Comparison of ENCODE assay signal across 16 mouse cellular contexts in the genomic region with DNA sequence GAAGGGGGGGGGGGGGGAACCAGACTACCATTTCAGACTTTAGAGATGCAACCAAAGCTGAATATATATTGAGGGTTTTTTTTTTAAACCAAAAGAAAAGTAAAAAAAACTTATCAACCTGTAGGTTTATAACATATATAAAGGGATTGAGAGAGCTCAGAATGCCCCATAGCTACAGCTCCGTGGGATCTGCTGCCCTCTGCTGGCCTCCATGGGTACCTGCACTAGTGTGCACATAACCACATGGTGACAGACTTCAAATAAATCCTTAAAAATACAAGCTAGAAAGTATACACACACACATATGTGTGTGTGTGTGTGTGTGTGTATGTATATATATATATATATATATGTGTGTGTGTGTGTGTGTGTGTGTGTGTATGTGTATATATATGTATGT.
DNase-seq lines count a peak whose midpoint lies in the region; ATAC-seq and TF ChIP-seq lines count a peak whose summit lies in the region.
"Had no signal": no experiment of that assay in that cellular context is flagged by ENCODE, and none has a peak within 500 bp of the region (broad histone marks: within the 10 kb centered on the region; RNA-seq: fewer than 3 reads in every experiment).

No protein-coding gene starts in this region.

- no peak for TF ChIP-seq POLR2A in cerebellum, adult 2 months (IDR thresholded peaks at IDR 0.05; ENCODE audit: borderline replicate concordance, insufficient read depth, low read length)
- TF ChIP-seq POLR2A in bone marrow, adult 2 months (IDR thresholded peaks at IDR 0.05; ENCODE audit: borderline replicate concordance, control insufficient read depth, low read depth, low read length) = no peak

- ATAC-seq in kidney, postnatal 0 days (replicated peaks; ENCODE audit: low FRiP score, low read depth) = no peak
- no peak for ATAC-seq in kidney, embryonic 14.5 days (ENCODE audit: low FRiP score, low TSS enrichment)
- no peak for ATAC-seq in midbrain, postnatal 0 days (ENCODE audit: low FRiP score)
- ATAC-seq in midbrain, embryonic 13.5 days = no peak
- ATAC-seq: forebrain, embryonic 13.5 days; intestine, embryonic 15.5 days had no signal

- H3K27me3 ChIP-seq in cerebellum, adult 2 months (ENCODE audit: control insufficient read depth, insufficient read depth, low read length) = no peaks in the 10 kb centered on the region; the same call in 1 of the 2 replicates
- H3K27me3 ChIP-seq in kidney, postnatal 0 days (ENCODE audit: insufficient read depth, low read length) = no peaks in the 10 kb centered on the region
- no peaks in the 10 kb centered on the region for H3K27me3 ChIP-seq in kidney, embryonic 14.5 days (ENCODE audit: control insufficient read depth, insufficient read depth, low read length)
- H3K27me3 ChIP-seq in midbrain, postnatal 0 days (ENCODE audit: insufficient read depth, low read length) = no peaks in the 10 kb centered on the region
- no peaks in the 10 kb centered on the region for H3K27me3 ChIP-seq in midbrain, embryonic 13.5 days
- H3K27me3 ChIP-seq: forebrain, embryonic 13.5 days; heart, embryonic 15.5 days; intestine, embryonic 15.5 days; limb, embryonic 13.5 days; megakaryocyte, embryonic 14.5 days; neural tube, embryonic 12.5 days had no signal

- H3K9ac ChIP-seq in kidney, postnatal 0 days (ENCODE audit: low read depth, low read length) = no peak overlapping the region
- no peak overlapping the region for H3K9ac ChIP-seq in kidney, embryonic 14.5 days (ENCODE audit: low read depth, low read length)
- no peak overlapping the region for H3K9ac ChIP-seq in midbrain, postnatal 0 days (replicated peaks; ENCODE audit: low read length, poor library complexity, severe bottlenecking)
- no peak overlapping the region for H3K9ac ChIP-seq in midbrain, embryonic 13.5 days (replicated peaks)
- H3K9ac ChIP-seq: forebrain, embryonic 13.5 days; heart, embryonic 15.5 days; intestine, embryonic 15.5 days; limb, embryonic 13.5 days; neural tube, embryonic 12.5 days had no signal

- no peak for DNase-seq in cerebellum, adult 2 months
- no peak for DNase-seq in cerebellum, postnatal 36 days
- no peak for DNase-seq in kidney, postnatal 0 days (ENCODE audit: low spot score)
- DNase-seq in midbrain, postnatal 0 days (ENCODE audit: low spot score) = no peak
- no peak for DNase-seq in embryo, embryonic 10.5 days (ENCODE audit: low spot score)
- DNase-seq: kidney, postnatal 10 days had no signal

- no peaks in the 10 kb centered on the region for H3K4me1 ChIP-seq in cerebellum, adult 2 months (ENCODE audit: control insufficient read depth, insufficient read depth, low read length)
- no peaks in the 10 kb centered on the region for H3K4me1 ChIP-seq in kidney, postnatal 0 days (replicated peaks; ENCODE audit: insufficient read depth, low read length)
- H3K4me1 ChIP-seq in kidney, embryonic 14.5 days (ENCODE audit: control insufficient read depth, insufficient read depth, low read length) = no peaks in the 10 kb centered on the region
- H3K4me1 ChIP-seq in midbrain, postnatal 0 days (ENCODE audit: insufficient read depth, low read length) = no peaks in the 10 kb centered on the region
- H3K4me1 ChIP-seq in midbrain, embryonic 13.5 days (replicated peaks) = peaks cover 11% of the 10 kb centered on the region
- no peaks in the 10 kb centered on the region for H3K4me1 ChIP-seq in bone marrow, adult 2 months (ENCODE audit: control insufficient read depth, insufficient read depth, low read length)
- H3K4me1 ChIP-seq: heart, embryonic 15.5 days; intestine, embryonic 15.5 days; limb, embryonic 13.5 days; megakaryocyte, embryonic 14.5 days; neural tube, embryonic 12.5 days had no signal

- no peaks in the 10 kb centered on the region for H3K36me3 ChIP-seq in kidney, postnatal 0 days (ENCODE audit: insufficient read depth, low read length)
- H3K36me3 ChIP-seq in kidney, embryonic 14.5 days (ENCODE audit: control insufficient read depth, insufficient read depth, low read length) = no peaks in the 10 kb centered on the region
- H3K36me3 ChIP-seq in midbrain, postnatal 0 days (ENCODE audit: insufficient read depth, low read length) = no peaks in the 10 kb centered on the region
- H3K36me3 ChIP-seq in midbrain, embryonic 13.5 days = no peaks in the 10 kb centered on the region
- H3K36me3 ChIP-seq: heart, embryonic 15.5 days; hindbrain, embryonic 10.5 days; intestine, embryonic 15.5 days; limb, embryonic 13.5 days; neural tube, embryonic 12.5 days had no signal

- H3K4me3 ChIP-seq in cerebellum, adult 2 months (replicated peaks; ENCODE audit: insufficient read depth, low read depth, low read length) = no peak overlapping the region
- H3K4me3 ChIP-seq in kidney, postnatal 0 days (replicated peaks; ENCODE audit: low read depth, low read length) = no peak overlapping the region
- no peak overlapping the region for H3K4me3 ChIP-seq in kidney, embryonic 14.5 days (ENCODE audit: low read length)
- H3K4me3 ChIP-seq in midbrain, postnatal 0 days (ENCODE audit: low read depth, low read length) = no peak overlapping the region
- H3K4me3 ChIP-seq in midbrain, embryonic 13.5 days (replicated peaks) = no peak overlapping the region
- H3K4me3 ChIP-seq in bone marrow, adult 2 months (replicated peaks; ENCODE audit: control insufficient read depth, low read depth, low read length) = no peak overlapping the region
- H3K4me3 ChIP-seq: forebrain, embryonic 13.5 days; heart, embryonic 15.5 days; hindbrain, embryonic 10.5 days; intestine, embryonic 15.5 days; limb, embryonic 13.5 days; megakaryocyte, embryonic 14.5 days; neural tube, embryonic 12.5 days had no signal

- WGBS in cerebellum, adult 2 months = 85% methylated on average over 1 of the region's 1 CpGs
- 83% methylated on average over 1 of the region's 1 CpGs for WGBS in kidney, postnatal 0 days
- 93% methylated on average over 1 of the region's 1 CpGs for WGBS in kidney, embryonic 14.5 days
- 100% methylated on average over 1 of the region's 1 CpGs for WGBS in midbrain, postnatal 0 days
- WGBS in midbrain, embryonic 13.5 days = 96% methylated on average over 1 of the region's 1 CpGs
- WGBS in bone marrow, adult 2 months = 57% methylated on average over 1 of the region's 1 CpGs

- TF ChIP-seq CTCF in cerebellum, adult 2 months (IDR thresholded peaks at IDR 0.05; ENCODE audit: borderline replicate concordance, insufficient read depth, low read depth, low read length) = peak; percentile 18; the same call in 1 of the 2 replicates
- TF ChIP-seq CTCF in kidney, postnatal 0 days (IDR thresholded peaks at IDR 0.05; ENCODE audit: low read depth) = peak; percentile 34; the same call in 1 of the 2 replicates
- peak; percentile 55 for TF ChIP-seq CTCF in midbrain, postnatal 0 days (IDR thresholded peaks at IDR 0.05)
- TF ChIP-seq CTCF in bone marrow, adult 2 months (IDR thresholded peaks at IDR 0.05; ENCODE audit: control insufficient read depth, insufficient read depth, low read length) = 0 out of 2 replicates have a peak, but pooled peaks have one; percentile 14

- H3K27ac ChIP-seq in cerebellum, adult 2 months (ENCODE audit: insufficient read depth, low read length) = no peak overlapping the region
- no peak overlapping the region for H3K27ac ChIP-seq in kidney, postnatal 0 days
- H3K27ac ChIP-seq in kidney, embryonic 14.5 days (ENCODE audit: low read depth, low read length) = no peak overlapping the region
- no peak overlapping the region for H3K27ac ChIP-seq in midbrain, postnatal 0 days (ENCODE audit: low read depth, low read length)
- no peak overlapping the region for H3K27ac ChIP-seq in midbrain, embryonic 13.5 days
- no peak overlapping the region for H3K27ac ChIP-seq in bone marrow, adult 2 months (ENCODE audit: control insufficient read depth, insufficient read depth, low read depth, low read length, poor library complexity)
- H3K27ac ChIP-seq: forebrain, embryonic 13.5 days; heart, embryonic 15.5 days; hindbrain, embryonic 10.5 days; intestine, embryonic 15.5 days; limb, embryonic 13.5 days; neural tube, embryonic 12.5 days had no signal

- no peaks in the 10 kb centered on the region for H3K9me3 ChIP-seq in kidney, postnatal 0 days (replicated peaks; ENCODE audit: low read length)
- H3K9me3 ChIP-seq in kidney, embryonic 14.5 days (ENCODE audit: control insufficient read depth, low read length) = no peaks in the 10 kb centered on the region
- no peaks in the 10 kb centered on the region for H3K9me3 ChIP-seq in midbrain, postnatal 0 days (ENCODE audit: low read length)
- H3K9me3 ChIP-seq in midbrain, embryonic 13.5 days = no peaks in the 10 kb centered on the region
- H3K9me3 ChIP-seq: forebrain, embryonic 13.5 days; heart, embryonic 15.5 days; hindbrain, embryonic 10.5 days; intestine, embryonic 15.5 days; limb, embryonic 13.5 days; neural tube, embryonic 12.5 days had no signal

- H3K4me2 ChIP-seq in kidney, postnatal 0 days (ENCODE audit: low read length) = no peak overlapping the region
- no peak overlapping the region for H3K4me2 ChIP-seq in kidney, embryonic 14.5 days (replicated peaks; ENCODE audit: low read depth, low read length)
- H3K4me2 ChIP-seq in midbrain, postnatal 0 days (ENCODE audit: low read depth, low read length, poor library complexity, severe bottlenecking) = no peak overlapping the region
- no peak overlapping the region for H3K4me2 ChIP-seq in midbrain, embryonic 13.5 days (replicated peaks)
- H3K4me2 ChIP-seq: forebrain, embryonic 13.5 days; heart, embryonic 15.5 days; intestine, embryonic 15.5 days; limb, embryonic 13.5 days; neural tube, embryonic 12.5 days had no signal
